Mouse (Mus musculus) cerebellum, postnatal 10 days (tissue): ENCODE measurements at regions not wholly inside any gene's neighbourhood (a gene's known extent, or its start where the extent isn't known, plus 50 kb on each side); places are given as distances from the start of the nearest gene placed in this dataset.
A peak's percentile ranks its signal among the peaks of the same experiment; 100 is the strongest.

ENCODE experiments used
- DNase-seq, 2 experiments: peaks; one replicate each; pipeline ENCODE4 v3.0.0; 2021; ENCODE audit warnings: mixed read lengths in 2 of 2

DNA sequence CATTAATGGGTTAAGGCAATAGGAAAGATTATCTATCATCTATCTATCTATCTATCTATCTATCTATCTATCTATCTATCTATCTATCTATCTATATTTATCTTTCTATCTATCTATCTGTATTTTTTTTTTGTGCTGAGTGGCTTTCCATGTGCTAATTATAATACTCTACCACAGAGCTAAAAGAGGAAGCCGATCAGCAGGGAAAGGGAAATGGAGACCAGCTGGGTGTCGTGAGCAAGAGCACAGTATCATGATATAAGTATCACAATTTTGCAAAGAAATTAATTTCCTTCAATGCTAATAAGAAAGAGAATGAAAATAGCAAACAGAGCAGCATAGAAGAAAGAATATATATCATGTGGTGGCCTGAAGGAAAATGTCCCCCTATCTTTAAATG, 69.6 kb downstream of the Cldn1 start:
- DNase-seq: no peak

DNA sequence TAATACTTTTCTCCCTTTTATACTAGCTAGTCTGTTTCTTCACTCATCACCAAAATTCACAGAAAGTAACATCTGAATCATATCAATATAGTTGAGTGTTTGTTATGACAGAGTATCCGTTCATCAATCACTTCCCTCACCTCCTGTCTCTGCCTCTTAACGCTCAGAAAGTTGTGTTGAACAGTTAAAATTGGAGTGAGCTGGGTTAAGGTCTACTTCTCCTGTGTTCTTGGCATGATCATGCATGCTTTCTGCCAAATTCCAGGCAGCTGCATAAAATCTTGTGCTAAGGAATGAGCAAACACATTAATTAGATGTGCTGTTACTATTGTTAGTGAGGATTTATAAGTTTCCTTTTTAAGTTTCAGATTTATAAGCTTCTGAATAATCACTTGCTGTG, 79.9 kb downstream of the Cldn1 start:
- DNase-seq: no peak

DNA sequence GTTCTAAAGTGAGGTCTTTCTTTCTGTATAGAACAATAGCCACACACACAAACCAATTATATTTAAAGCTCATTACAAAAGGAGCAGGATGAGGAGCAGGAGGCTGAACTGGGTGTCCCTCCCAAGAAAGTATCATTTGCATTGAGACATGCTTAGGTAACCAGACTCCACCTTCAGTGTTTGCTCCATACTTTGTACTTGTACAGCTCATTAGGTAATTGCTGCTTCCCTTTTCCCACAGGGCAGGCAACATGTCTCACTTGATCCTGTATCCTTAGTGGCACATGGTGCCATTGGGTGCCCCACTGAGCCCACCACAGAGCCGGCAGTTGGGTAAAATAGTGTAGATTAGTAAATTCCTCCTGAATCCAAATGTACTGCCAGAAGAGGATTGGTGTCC, 86.0 kb downstream of the Cldn1 start:
- DNase-seq: peak; percentile 2 to 3

DNA sequence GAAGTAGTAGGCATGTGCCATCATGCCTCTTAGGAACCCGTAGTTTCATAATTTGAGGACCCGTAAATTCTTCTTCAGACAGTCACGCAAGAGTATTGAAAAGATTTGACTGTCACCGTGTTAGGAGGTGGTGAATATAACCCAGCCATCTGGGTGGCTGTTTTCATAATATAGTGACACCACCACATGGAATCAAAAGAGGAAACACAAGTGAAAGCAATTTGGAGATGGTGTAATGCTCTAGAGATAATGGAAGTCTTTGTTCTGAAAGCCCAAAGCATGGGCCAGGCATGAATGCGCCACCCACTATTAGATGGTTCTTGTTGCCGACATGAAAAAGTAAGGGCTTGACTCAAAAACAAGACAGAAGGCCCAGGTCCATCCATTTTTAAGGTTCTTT, 86.9 kb downstream of the Cldn1 start:
- DNase-seq: no peak

DNA sequence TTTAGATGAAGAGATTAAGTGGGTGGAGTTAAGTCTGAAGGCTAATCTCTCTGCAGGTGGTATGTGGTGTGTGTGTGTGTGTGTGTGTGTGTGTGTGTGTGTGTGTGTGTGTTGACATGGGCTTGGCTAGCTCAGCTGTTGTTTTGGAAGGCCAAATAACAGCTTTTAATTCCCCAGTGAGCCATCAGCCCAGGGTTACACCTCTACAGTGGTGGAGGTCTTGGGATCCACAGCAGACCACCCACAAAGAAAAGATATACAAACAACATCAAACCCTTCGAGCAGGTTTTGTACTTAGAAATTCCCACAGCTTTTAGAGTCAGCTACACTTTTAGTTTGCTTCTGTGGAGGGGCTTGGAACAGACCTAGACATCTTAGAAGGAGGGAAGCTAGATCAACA, 89.2 kb downstream of the Cldn1 start:
- DNase-seq: no peak

DNA sequence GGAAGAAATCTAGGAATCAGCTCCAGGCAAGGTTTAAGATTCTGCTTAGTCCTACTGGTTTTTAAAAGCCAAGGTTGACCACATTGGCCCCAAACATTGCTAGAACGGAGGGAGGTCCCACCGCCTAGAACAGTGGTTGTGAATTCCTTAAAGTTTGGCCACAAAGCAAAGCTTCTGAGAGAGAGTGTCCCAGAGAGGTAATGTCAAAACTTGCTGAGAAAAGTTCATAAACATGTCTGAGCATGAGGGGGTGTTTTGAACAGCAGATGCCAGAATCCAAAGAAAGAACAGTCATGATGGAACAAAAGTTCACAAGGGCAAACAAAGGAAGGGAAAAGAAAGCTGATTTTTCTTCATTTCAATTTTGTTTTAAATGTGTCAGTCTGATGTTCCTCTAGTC, 90.1 kb downstream of the Cldn1 start:
- DNase-seq: no peak

DNA sequence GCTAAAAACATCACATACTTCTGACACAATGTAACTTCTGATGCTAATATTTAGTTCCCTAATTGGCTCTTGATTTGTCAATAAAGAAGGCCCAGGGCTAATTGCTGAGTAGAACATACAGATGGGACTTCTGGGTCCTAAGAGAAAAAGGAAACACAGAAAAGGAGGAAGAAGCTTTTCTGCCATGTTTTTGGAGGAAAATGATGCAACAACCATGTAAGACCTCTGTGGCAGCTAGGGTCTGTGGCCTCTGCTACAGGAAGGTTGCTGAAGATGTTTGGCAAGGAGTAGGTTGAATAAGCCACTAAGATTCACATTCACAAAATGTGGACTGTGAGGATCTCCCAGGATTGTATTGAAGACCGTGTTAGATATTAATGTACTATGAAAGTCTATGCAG, 94.9 kb downstream of the Cldn1 start:
- DNase-seq: no peak

DNA sequence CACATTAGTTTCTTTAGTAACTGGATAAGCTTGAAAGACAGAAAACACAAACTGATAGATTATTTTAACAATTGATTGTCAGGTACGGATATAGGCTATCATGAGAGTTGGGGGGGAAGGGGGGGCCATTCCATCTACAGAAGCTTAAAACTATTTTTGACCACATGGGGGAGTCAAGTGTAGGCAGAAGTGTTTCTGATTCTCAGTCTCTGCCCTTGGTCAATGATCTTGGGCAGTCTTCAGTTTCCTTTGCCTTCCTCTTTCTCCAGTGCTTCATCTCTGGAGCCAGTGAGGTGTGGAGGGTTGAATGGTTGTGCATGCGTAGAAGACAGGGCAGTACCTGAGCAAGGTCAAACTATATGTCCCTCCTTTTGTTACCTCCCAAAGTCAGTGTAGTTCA, 118.8 kb downstream of the Cldn1 start:
- peak in 1 of 2 experiments; percentile 10 for DNase-seq

DNA sequence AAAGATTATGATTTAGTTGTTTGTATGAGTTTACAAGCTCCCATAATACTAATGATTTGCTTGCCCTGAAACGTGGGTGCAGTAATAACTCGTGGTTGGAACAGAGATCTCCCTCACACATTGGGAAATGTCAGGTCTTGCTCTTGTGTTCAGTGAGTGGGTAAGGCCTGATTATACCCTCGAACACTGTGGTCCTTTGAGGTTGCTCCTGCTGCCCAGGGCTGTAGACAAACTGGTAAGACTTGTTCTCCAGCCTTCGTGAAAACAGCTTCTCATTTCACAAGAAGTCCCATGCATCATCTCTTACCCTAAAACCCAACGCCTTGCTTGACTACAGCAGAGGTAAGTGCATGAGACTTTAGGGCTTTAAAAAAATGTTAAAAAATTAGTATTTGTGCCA, 119.9 kb downstream of the Cldn1 start:
- DNase-seq: no peak

DNA sequence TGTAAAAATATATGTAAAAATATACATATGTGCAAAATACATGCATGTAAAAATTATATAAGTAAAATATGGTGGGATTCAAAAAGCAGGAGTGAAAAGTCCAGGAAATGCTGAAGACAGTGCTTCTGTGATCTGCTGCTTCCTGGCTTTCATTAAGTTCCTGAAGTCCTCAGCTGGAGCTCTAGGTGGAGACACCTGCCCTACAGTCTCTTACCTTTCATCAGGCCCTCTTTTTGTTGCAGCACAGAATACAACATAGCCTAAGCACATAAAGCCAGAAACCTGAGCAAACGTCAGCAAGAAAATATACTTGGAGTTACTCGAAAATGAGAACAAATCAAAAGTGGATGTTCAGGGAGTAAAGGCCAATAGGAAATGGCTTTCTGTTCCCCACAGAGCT, 120.6 kb downstream of the Cldn1 start:
- no peak for DNase-seq

DNA sequence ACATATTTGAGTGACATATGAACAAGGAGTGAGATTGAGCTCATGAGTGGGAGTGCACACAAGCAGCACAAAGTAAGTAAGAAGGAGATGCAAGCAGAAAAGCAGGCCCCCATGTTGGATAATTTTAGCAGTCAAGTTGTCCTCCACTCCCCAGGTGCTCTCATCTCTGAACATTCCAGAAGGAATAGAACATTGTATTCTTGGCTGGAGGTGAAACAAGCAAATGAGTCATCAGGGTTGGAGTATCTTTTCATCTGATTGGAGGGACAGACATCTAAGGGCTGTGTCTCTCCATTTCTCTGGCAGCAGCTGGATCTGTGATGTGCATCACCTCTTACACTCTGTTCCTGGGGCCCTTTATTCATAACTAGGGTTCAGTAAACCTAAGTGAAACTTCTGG, 122.7 kb downstream of the Cldn1 start:
- DNase-seq: no peak

DNA sequence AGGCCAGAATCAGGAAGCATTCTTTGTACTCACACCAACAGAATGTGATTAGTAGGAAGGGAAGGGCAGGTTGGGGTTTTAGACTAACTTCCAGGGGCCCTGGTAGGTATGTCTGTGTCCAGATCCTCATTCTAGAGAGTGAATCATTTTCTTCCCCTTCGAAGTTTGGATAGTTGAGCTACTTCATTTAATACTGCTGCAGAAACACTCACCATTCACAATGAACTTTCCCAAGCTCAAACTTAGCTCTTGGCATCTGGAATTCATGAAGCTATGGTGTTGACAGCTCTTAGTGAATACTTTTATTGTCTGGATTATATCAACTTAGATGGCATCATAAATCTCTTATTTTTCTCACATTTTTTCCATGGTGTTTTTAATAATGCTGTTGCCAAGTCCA, 123.7 kb downstream of the Cldn1 start:
- DNase-seq: no peak

DNA sequence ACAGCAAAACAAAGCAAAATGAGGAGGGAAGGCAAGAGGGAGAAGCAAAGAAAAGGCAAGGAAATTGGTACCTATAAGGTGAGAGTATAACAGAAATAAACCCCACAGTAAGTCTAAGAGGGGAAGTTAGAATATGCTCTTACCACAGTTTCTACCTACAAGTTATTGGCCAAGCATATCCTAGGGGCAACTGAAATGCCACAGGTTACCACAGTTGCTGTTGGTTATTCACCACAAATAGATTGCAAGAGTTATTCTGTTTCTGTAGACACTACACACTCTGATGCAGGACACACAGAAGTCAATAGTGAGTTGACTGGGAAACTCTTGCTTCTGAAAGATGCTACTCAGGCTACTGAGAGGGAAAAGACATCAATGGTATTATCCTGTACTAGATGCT, 129.7 kb upstream of the P3h2 start:
- no peak for DNase-seq

DNA sequence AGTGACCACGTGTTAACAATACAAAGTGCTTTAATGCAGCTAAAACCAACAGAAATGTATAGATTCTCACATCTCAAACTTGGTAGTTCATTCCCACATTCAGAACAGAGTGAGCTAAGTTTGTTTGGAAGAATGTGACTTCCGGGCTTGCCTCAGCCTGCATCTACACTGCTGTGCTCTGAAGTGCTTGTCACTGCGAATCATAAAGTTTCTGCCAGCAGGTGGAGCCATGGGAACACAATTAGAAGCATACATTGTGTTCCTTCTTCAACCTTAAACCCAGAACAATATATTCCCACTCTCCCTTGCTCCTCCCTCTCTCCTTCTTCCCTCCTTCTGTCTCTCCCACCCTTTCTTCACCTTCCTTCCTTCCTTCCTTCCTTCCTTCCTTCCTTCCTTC, 128.5 kb upstream of the P3h2 start:
- DNase-seq: peak; percentile 89 to 90

DNA sequence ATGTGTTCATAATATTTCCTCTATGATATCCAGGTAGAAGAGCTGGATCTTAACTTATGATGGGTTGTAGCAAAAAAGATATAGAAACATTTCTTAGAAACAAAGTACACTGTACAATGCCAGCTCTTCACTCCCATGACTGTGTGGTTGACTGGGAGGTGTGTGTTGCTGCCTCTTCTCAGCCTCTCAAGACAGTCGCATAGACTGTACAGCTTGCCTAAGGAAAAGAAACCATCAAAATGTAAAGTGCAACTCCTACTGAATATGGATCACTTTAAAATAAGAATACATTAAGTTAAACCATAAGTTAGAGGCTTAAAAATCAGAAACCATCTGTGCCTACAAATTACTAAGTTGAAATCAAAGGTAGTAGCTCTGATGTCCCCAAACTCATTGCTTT, 125.5 kb upstream of the P3h2 start:
- DNase-seq: no peak

DNA sequence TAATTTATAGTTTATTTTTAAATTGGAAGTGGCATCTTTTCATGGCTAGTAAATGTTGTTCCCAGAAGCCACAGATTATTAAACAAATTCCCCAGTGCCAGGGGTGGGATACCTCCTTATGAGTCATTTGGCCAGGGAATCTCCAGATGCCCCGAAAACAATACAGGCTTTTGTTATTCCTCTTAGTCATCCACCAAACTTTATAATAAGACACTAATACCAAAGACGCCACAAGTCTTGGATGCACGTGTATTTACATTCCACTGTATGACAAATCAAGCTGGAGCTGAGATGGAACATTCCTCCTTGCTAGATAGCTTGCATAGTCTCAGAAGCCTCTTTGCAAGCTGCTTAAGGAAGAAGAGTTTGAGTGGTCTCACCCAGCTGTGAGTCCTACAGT, 105.8 kb upstream of the P3h2 start:
- DNase-seq: no peak

DNA sequence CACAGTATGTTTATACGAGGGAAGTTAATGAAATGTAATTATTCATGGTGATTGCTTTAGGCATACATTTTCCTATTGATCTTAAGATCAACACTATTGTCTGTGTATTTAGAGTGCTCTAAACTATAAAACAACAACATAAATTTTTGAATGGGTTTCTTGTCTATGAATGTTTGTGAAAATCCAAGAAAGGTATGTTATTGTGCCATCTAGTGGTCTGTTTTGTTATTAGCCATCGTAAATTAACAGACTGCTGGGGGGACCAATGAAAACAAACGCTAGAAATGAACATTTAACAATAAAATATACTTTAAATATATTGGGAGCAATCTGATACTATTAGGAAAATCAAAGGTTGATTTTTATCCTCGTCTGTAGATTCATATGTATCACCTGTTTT, 93.5 kb upstream of the P3h2 start:
- DNase-seq: peak in 1 of 2 experiments; percentile 66

DNA sequence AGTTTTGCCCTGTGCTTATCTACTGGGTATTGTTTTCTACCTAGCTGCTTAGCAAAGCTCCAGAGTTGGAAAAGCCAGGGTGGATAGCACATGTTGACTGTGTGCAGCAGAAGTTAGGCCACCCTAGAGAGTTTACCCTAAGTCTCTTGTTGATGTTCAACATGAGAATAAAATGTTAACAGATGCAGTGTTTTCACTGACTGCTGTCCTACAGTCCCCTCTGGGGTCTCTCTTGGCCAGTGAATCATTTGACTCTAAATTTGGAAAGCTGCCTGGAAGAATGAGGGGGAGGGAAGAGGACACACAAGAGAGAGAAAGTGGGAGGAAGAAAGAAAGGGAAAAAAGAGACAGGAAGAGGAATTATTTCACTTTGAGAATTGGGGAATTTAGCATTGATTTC, 90.8 kb upstream of the P3h2 start:
- peak; percentile 51 to 62 for DNase-seq

DNA sequence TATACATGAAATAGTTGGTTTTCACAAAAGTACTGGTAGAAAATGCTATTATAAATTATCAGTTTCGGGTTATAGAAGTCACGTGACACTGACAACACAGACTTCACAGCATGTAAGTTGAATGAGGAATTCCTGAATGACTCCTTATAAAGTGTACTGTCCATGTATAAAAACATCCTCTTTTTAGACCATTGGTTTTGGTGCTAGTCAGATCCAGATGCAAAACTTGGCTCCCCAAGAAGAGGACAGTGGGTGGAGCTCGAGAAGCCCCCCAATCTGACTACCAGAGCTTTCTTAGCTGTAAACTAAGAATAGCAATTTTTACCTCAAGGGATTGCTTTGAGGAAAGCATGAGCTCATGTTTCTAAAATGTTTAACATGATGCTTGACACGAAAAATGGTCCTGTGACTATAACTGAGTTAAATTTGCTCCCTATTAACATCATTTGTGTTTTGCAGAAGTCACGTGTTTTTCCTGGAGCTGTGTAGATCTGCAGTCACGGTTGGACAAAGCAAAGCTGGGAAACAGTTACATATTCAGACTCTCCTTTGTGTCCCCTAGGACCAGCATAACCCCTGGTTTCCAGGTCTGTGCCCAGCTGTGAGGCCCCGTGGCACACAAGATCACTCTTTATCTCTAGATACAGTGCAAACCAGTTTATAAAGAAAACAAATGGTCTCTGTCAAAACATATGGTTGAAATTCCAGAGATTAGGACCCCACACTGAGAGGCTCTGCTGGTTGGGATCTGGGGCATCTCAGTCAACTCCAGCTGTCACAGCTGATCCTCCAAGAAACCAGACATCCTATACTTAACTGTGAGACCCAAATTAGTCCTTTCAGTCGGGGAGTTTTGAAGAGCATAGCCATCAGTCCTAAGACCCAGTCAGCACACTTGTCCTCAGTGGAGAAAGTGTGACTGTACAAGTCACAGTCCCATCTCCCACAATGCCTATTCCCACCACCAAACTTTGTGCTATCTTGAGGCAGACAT, 80.0 kb upstream of the P3h2 start:
- no peak for DNase-seq

DNA sequence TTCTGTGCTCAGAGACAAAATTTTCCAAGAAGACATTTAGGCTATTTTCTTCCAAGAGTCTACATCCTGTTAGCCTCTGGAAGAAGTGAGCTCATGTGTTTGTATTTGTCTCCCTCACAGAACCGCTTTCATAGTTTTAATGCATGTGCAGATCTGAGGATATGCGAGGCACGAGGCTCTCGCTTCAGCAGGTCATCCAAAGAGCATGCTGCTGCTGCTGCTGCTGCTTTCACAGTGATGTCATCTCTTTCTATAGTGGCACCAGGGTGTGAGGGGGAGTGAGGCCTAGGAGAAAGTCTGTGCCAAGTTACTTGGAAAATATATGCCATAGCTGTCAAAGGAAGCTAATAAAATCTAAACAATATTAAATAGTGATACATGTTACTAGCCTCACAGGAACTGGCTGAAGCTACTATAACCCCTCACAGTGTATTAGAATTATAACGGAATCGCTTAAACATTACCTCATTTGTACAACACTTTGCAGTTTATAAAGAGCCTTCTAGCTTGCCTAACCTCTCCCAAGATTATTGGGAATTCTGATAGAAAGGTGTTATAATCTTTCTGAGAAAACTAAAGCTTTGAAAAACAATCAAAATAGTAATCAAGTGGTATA, 79.2 kb upstream of the P3h2 start:
- DNase-seq: no peak

DNA sequence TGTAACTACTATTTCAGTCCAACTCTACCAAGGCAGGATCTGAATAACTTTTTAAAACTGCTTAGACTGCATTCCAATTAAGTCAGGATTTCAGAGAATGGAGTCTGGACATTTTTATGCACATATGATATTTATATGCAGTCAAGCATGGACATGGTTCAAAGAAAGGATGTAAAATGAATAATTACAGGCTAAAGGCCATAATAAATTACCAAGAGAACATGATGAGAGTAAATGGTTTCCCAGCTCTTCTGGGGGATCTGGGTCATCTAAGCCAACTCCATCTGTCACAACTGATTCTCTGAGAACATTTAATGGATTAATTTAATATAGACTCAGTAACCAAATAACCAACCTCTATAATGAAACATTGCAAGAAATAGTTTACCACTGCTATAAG, 77.9 kb upstream of the P3h2 start:
- DNase-seq: no peak

DNA sequence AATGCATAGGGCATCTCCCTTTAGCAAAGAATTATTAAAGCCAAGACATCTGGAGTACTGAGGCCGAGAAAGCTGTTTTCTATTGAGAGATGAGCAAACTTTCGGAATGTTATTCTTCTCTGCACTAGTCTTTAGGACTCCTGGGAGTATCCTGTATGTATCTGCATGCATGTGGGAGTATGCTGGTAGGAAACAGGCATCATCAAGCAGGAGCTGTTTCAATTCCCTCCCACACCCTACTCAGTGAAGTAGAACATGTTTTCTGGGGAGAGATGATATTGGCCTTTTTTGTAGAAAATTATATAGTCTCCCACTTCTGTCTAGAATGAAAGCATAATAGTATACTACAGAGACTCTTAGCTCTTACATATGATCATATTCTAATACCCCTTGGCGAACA, 76.1 kb upstream of the P3h2 start:
- no peak for DNase-seq

DNA sequence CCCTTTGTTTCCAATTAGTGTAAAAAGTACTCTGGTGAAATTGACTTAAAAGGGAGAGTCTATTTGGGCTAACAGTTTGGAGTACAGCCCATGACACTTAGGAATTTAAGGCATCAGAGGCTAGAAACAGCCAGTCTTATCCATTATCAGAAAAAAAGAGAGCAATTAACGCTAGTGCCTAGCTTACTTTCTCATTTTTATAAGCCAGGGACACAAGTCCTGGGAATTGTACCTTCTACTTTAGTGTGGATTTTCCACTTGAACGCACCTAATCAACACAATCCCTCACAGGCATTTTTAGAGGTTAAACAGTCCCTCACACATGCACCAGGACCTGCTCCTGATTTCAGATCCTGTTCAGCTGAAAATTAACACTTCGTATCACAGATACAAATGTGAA, 65.9 kb upstream of the P3h2 start:
- no peak for DNase-seq

DNA sequence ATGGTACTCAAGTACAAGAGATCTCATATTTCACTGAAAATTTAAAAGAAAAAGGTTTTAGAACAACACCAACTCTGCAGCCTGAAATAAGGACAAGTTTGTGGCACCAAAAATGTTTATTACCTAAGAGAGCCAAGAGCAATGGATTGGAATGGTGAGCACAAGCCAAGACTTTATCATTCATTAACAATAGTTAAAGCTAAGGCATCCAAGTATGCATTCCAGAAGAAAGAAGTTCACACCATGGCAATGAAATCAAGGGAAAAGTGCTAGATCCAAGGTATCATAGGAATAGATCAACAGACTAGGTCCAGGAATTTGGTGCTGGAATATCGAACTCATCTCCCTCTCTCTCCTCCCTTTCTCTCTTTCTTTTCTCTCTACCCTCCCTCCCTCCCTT, 63.8 kb upstream of the P3h2 start:
- no peak for DNase-seq

DNA sequence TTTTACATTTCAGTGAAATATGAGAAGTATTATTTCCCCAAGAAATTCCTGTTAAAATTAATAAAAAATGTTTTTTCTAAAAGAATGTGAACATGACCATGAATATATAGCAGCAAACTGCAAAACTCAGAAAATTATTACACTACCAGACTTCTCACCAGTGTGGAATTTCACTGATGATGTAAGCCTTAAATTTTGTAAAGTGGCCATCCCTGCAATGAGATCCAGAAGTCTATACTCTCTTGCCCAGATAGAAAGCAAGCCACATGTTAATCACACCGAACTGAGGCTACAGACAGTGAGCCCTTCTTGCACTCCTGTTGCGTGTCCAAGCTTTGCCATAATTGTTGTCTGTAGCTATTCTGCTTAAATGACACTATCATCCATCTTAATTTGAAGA, 62.6 kb upstream of the P3h2 start:
- DNase-seq: no peak
